Mouse (Mus musculus) heart, postnatal 10 days (tissue): ENCODE results near the gene Tmem232. TPM values are rescaled to one million over a fixed set of nuclear protein-coding genes. Genes with fewer than 3 reads are reported as not detected.
"Not testable (repeated sequence)": the region's sequence is repeated elsewhere in the genome, so short reads cannot be mapped to it uniquely, and the experiment has no call there.

Experiments
- DNase-seq, 2 experiments: peaks; one replicate each; pipeline ENCODE4 v3.0.0; 2021
- intact Hi-C: fragments of 180-260 bp; cut with DNase I; formaldehyde crosslinking; loops from one replicate; pipeline ENCODE4 v1.15.1; 2025
- microRNA-seq, 2 experiments: library from miRNA; unstranded; fragments of <30 nt; microRNA quantifications; one replicate each; pipeline ENCODE4 v1.2.0; 2022
- total RNA-seq, 2 experiments: library from RNA; stranded (reverse); gene quantifications; 2 replicates each; pipeline ENCODE4 v1.2.3; 2021

Gene Tmem232
- total RNA-seq, 2 experiments from 2014 or later: 0.27 TPM; not detected in 1

GRCm38 (mm10) chr17:65297831-65298230 is 242.8 kb downstream of the Tmem232 start:
- peak in 1 of 2 experiments; percentile 17 for DNase-seq
- intact Hi-C loops: no loop called here

- peak; percentile 52 to 69 for DNase-seq
- intact Hi-C loops: loop anchor here (2.0 to 5.0 kb wide), 3 partner anchors 181 to 753 kb away; no protein-coding TSS in a partner anchor
Measured at GRCm38 (mm10) chr17:65252160-65252559, 288.4 kb downstream of the Tmem232 start.

- DNase-seq: no peak
- intact Hi-C loops: loop anchor here (5.0 kb wide), 1 partner anchor 478 kb away; no protein-coding TSS in a partner anchor
Measured at GRCm38 (mm10) chr17:65250261-65250660, 290.3 kb downstream of the Tmem232 start.

DNA sequence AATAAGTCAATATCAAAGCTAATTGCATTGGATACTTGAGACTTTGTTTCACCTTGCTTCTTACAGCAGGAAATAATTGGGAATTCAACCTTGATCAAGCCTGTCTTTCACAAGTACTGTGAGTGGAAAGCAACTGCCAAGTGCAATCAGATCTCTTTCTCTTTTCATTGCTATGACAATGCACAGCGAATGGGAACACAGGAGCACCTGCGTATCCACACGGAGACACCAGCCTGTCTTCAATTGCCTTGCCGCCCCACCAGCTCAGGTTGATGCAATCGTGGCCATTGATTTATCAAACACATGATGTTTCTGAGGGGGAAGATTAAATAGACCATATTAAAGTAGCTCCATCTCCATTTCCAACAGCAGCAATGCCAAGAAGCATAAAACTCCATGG is 296.9 kb downstream of the Tmem232 start:
- intact Hi-C loops: no loop called here

GRCm38 (mm10) chr17:65225347-65225916 is 315.1 kb downstream of the Tmem232 start:
- no peak for DNase-seq
- intact Hi-C loops: no loop called here

More for the DNA sequence above, 296.9 kb downstream of the Tmem232 start:
- no peak for DNase-seq

- intact Hi-C loops, DNase-seq: not testable (repeated sequence)
Measured at GRCm38 (mm10) chr17:65221687-65222086, 318.9 kb downstream of the Tmem232 start.

Small RNA genes within 50 kb of the gene (microRNA-seq; reads per million reads assigned to microRNA genes)
- 0 reads per million in 2 experiments for gene Gm25731

Other genes with a start within 250 kb of the Tmem232 start
- gene Vapa, start 72.8 kb upstream of the Tmem232 start, total RNA-seq: 100 to 1,000 TPM; 106 to 111 TPM
- gene Txndc2, start 101.4 kb upstream of the Tmem232 start, total RNA-seq: under 1 TPM; 0.15 to 0.19 TPM
- 10 to 100 TPM; 42.9 to 46.5 TPM for gene Rab31, start 232.0 kb upstream of the Tmem232 start, total RNA-seq
- gene Ppp4r1, start 241.8 kb upstream of the Tmem232 start, total RNA-seq: 10 to 100 TPM; 73.8 to 81.2 TPM